Mouse (Mus musculus) right cerebral cortex, postnatal 10 days (tissue): Measurements from ENCODE around the gene Catsperz.
"Not testable (repeated sequence)": the region's sequence is repeated elsewhere in the genome, so short reads cannot be mapped to it uniquely, and the experiment has no call there.

Source experiments
- DNase-seq, 2 experiments: peaks; one replicate each; pipeline ENCODE4 v3.0.0; 2021; ENCODE audit warnings: low spot score in 2 of 2

The Catsperz gene

DNA sequence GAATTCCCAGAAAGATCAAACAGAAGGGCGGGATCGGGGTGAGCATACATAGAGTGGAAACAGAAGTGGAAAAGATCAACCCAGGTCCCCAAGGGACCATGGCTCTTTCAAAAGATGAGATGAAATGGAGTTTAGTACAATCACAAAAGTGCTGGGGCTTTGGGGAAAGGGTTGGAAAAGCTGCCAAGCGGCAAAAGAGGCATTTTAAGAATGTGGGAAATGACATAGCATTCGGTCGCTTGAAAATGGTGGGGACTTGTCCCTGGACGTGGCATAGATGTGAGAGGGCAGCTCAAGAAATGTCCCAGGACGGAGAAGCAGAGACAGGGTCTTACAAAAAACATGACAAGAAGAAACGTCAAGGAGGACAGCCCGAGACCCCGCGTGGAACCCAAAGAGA, 16.2 kb downstream of the Catsperz start:
- DNase-seq = no peak

DNA sequence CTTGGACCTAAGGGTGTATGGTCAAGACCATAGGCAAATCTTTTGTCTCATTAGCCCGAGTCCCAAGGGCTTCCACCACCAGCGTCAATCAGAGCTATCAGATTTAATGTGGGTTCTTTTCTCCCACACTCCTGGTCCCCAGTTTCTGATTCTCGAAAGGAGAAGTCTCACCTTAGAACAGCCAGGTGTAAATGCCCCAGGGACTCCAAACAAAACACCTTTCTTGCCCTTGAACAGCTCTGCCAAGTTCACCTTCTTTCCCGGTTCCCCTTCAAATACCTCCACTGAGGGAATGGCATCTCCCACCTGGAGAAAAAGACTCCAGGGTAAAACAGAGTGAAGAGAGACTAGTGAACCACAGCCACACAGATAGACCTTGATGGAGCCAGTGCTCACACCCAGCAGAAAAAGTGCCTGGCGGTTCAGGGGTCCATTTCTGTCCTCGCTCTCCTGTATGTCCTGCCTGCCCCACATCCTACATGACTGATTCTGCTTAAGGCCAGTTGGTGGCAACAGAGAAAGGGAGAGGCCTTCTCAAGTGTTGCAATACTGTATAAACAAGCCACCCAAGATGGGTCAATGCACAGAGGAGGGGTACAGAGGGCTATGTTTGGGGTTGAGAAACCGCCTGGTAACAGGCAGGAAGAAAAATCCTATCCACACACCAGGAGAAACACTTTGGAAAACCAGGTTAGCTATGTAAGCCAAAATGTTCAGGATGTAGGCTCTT, 17.2 kb downstream of the Catsperz start:
- DNase-seq = no peak

GRCm38 (mm10) chr19:6907094-6907493, 18.1 kb downstream of the Catsperz start:
- no peak for DNase-seq

DNA sequence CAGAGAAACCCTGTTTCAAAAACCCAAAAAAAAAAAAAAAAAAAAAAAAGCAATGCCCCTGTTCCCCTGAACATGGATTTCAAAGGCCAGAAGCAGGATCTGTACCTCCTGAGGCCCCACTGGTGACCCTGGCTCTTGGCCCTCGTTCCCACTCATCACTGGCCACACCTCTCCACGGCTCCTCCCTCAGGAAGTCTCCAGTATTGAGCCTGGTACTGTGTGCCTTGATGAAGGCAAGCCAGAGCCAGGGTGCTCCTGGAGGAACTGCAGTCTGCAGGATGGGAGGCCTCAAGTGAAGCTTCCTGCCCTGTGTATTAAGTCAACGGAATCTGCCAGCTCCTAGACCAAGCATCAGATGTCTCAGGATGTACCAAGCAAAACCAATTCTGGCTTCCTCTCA, 19.0 kb downstream of the Catsperz start:
- DNase-seq = no peak

DNA sequence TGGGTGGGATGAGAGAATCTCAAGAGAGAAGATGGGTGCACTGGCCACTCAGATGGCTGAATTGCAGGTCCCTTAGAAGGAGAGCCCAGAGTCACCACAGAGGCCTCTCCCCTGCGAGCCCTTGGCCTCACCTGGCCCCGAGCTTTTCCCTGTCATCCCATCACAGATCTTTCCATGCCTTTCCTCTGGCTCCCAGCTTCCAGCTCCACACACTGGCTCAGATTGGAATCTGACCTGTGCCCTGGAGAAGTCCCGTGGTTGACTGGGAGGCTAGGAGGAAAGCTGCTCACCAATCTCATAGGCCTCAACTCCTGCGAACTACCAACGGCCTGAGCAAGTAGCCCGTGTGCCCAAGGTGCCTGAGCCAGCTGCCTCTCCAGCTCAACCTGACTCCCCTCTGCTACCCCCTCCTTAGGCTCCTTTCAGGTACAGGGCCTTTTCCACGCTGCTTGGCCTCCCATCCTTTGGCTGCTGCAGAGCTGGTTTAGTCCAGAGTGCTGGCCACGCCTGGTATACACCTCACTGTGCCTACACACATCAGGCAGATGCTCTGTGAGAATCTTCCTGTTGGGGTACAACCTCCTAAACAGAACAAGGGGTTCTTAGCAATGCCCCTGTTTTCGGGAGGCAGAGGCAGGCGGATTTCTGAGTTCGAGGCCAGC, 19.6 kb downstream of the Catsperz start:
- no peak for DNase-seq

DNA sequence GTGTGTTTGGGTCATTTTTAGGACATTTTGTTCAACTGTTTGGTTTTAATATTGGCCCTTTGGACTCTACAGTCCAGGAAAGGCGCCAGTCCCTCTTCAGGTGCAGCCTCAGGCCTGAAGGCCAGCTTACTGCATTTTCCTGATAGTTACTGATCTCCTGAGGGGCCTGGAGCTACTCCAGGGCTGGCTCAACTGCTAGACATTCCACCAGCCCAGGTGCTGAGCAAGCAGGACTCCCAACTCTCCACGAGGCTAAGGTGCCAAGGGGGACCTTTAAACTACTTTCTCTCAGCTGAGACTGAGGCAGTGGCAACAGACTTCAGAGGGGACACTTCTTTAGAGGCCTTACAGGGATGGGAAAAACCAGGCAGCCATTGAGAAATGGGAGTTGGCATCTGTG, 20.3 kb downstream of the Catsperz start:
- DNase-seq = no peak

DNA sequence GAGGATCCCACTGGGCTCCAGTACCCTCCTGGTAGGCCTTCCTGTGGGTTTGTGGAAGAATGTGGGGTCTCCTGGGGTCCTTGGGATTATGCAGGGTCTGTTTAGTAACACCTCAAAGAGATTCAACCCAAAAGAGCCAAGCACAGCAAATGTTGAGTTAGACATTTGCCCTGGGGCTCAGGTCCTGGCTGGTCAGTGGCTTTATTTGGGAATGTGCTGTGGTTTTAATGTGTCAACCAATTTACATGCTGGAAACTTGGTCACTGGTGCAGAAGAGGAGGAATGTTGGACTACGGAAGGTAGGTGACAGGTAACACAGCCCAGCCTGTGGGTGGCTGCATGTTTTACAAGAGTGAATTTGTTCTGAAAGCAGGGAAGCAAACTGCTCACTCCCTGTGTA, 22.1 kb downstream of the Catsperz start:
- DNase-seq = no peak

DNA sequence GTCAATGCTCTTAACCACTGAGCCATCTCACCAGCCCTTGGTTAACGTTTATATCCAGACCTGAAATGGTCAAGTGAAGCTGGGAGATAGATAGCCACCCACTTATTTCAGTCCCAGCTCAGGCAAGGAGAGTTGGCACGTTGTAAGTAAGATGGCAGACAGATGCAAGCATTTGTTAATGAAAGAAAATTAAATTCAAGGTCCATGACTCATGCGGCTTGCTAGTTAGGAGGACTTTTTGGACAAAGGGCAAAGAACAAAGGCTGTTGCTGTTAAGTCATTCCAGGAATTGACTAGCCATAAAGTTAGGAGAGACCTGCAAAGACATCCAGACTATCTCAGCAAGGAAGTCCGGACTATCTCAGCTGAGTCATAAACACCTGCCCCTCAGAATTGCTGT, 25.5 kb downstream of the Catsperz start:
- no peak for DNase-seq

DNA sequence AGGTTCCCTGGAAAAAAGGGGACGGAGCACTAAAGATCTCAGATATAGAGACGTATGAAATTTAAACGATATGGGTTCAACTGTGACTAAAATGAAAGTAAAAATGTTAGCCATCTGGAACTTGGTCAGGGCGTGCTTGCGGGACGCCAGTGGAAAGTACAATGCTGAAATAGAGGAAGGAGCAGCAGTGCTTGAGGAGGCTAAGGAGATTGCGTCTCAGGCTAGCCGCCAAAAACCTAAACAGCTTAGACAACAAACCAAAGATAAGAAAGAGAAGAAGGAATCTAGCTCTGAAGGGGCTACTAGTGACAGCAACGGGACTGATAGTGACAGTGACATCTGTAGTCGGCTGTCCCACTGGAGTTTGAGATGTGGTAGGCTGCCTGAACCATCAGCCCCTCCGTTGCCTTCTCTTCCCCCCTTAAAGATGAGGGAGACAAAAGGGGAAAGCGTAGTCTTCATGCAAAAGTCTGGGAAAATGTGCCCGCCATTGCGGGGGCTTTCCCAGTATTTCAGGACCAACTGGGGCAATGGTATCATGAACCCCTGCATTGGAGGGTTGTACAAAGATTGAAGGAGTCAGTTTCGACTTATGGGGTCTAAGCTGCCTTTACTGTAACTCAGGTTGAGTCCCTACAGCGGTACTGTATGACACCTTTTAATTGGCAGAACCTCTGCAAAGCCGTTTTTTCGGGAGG, 29.4 kb downstream of the Catsperz start:
- DNase-seq = not testable (repeated sequence)

- no peak for DNase-seq
Observed at GRCm38 (mm10) chr19:6893731-6894451, 31.3 kb downstream of the Catsperz start.

DNA sequence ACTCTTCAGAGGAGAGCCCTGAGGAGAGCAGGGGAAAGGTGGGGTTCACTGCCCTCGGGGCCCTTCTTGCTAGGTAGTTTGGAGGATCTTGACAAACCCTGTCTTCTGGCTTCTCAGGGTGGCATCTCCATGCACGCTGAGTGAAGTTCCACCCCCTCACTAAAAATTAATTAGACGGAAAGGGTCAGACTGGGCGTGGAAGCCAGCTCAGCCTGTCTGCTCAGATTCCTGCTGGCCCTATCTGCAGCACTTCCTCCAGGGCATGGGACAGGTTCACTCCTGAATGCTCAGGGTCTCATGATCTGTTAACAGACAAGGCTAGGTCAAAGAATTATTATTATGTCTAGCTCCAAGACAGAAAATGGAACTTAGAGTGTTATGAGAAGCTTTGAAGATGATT, 32.7 kb downstream of the Catsperz start:
- no peak for DNase-seq

GRCm38 (mm10) chr19:6877965-6878364, 47.2 kb downstream of the Catsperz start:
- no peak for DNase-seq

DNA sequence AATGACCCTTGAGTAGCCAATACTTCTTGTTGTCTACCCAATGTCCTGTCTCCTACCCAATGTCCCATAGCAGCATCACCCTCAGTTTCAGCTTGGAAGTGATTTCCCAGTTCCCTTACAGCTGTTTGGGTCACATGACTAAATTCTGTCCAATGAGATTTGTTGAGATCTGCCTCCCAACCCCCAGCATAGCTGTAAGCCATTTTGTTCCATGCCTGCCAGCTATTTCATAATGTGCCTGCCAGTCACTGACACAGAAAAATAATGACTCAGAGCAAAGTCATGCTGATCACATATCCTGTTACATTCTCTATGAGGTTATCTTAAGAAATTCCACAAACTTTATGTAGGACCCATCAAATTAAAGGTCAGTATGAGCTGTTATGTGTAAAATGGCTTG, 48.4 kb downstream of the Catsperz start:
- no peak for DNase-seq

- DNase-seq = no peak
Observed at GRCm38 (mm10) chr19:6875834-6876233, 49.3 kb downstream of the Catsperz start.

GRCm38 (mm10) chr19:6874257-6874656, 50.9 kb downstream of the Catsperz start:
- DNase-seq = no peak

- no peak for DNase-seq
Observed at GRCm38 (mm10) chr19:6872701-6873100, 52.5 kb downstream of the Catsperz start.
